In the genomic region with DNA sequence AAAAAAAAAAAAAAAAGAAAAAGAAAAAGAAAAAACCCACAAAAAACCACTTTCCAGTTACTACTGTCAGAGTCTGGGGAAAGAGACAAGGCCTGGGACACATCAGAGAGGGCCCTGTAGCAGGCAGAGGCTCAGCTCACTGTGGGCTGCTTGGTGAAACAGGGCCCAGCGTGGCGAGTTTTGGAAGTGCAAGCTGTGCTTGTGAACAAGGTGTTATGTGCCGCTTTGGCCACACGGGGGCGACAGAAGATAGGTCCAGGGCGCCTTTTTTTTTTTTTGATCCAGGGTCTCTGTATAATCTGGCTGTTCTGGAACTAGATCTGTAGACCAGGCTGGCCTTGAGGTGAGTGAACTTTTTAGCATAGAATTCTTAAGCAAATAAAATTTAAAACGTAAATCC, we compare ENCODE assay signal across 8 mouse cellular contexts. TPM values are rescaled to one million over a fixed set of nuclear protein-coding genes. Genes with fewer than 3 reads are reported as not detected.
DNase-seq lines count a peak whose midpoint lies in the region; ATAC-seq and TF ChIP-seq lines count a peak whose summit lies in the region.
"Had no signal": no experiment of that assay in that cellular context is flagged by ENCODE, and none has a peak within 500 bp of the region (broad histone marks: within the 10 kb centered on the region; RNA-seq: fewer than 3 reads in every experiment).

No protein-coding gene starts in this region.

- no peak for TF ChIP-seq POLR2A in bone marrow, adult 2 months (IDR thresholded peaks at IDR 0.05; ENCODE audit: borderline replicate concordance, control insufficient read depth, low read depth, low read length)
- no peak for TF ChIP-seq POLR2A in embryonic fibroblast, embryonic 13.5 days (IDR thresholded peaks at IDR 0.05; ENCODE audit: low read depth, low read length)
- no peak for TF ChIP-seq POLR2A in small intestine, adult 2 months (IDR thresholded peaks at IDR 0.05; ENCODE audit: low read depth, low read length)

- TF ChIP-seq CTCF in bone marrow, adult 2 months (IDR thresholded peaks at IDR 0.05; ENCODE audit: control insufficient read depth, insufficient read depth, low read length), result peak; percentile 93
- TF ChIP-seq CTCF in embryonic fibroblast, embryonic 13.5 days (IDR thresholded peaks at IDR 0.05; ENCODE audit: borderline replicate concordance, insufficient read depth, low read length), result peak; percentile 69; the same call in 1 of the 2 replicates
- TF ChIP-seq CTCF in left cerebral cortex, adult 2 months (IDR thresholded peaks at IDR 0.05), result peak; percentile 94
- TF ChIP-seq CTCF in small intestine, adult 2 months (IDR thresholded peaks at IDR 0.05; ENCODE audit: extremely low read depth, insufficient read length, insufficient replicate concordance, low read depth, low read length), result peak; percentile 95

- no peak overlapping the region for H3K4me3 ChIP-seq in bone marrow, adult 2 months (replicated peaks; ENCODE audit: control insufficient read depth, low read depth, low read length)
- H3K4me3 ChIP-seq in embryonic fibroblast, embryonic 13.5 days (ENCODE audit: insufficient read depth, low read length), result no peak overlapping the region
- H3K4me3 ChIP-seq in left cerebral cortex, adult 2 months, result no peak overlapping the region
- H3K4me3 ChIP-seq in small intestine, adult 2 months (ENCODE audit: low read depth, low read length), result no peak overlapping the region
- H3K4me3 ChIP-seq: megakaryocyte, embryonic 14.5 days had no signal

- H3K27me3 ChIP-seq in small intestine, adult 2 months (ENCODE audit: control insufficient read depth, insufficient read depth, low read length), result no peaks in the 10 kb centered on the region

- no peaks in the 10 kb centered on the region; the same call in 1 of the 2 replicates for H3K4me1 ChIP-seq in bone marrow, adult 2 months (ENCODE audit: control insufficient read depth, insufficient read depth, low read length)
- H3K4me1 ChIP-seq in embryonic fibroblast, embryonic 13.5 days (ENCODE audit: control insufficient read depth, insufficient read depth, low read length), result no peaks in the 10 kb centered on the region
- no peaks in the 10 kb centered on the region for H3K4me1 ChIP-seq in small intestine, adult 2 months (ENCODE audit: control insufficient read depth, insufficient read depth, insufficient read length, low read length)

- no peak overlapping the region for H3K27ac ChIP-seq in bone marrow, adult 2 months (ENCODE audit: control insufficient read depth, insufficient read depth, low read depth, low read length, poor library complexity)
- H3K27ac ChIP-seq in embryonic fibroblast, embryonic 13.5 days (ENCODE audit: insufficient read depth, low read length), result no peak overlapping the region
- no peak overlapping the region for H3K27ac ChIP-seq in left cerebral cortex, adult 2 months
- H3K27ac ChIP-seq in small intestine, adult 2 months (ENCODE audit: insufficient read depth, low read depth, low read length), result no peak overlapping the region

- 2% methylated on average over 7 of the region's 7 CpGs for WGBS in bone marrow, adult 2 months
- WGBS in small intestine, adult 2 months, result 1% methylated on average over 7 of the region's 7 CpGs

- peaks cover 4% of the 10 kb centered on the region for H3K36me3 ChIP-seq in small intestine, adult 2 months (ENCODE audit: control insufficient read depth, insufficient read depth, low read length)

- peak; percentile 77 for ATAC-seq in megakaryocyte-erythroid progenitor cell, adult 5-6 weeks (replicated peaks; ENCODE audit: low FRiP score, low TSS enrichment, poor library complexity, severe bottlenecking)

- DNase-seq in MEL-GATA-1-ER (ENCODE audit: extremely low read depth, low read depth), result peak; percentile 78
- DNase-seq in heart, postnatal 25 days (ENCODE audit: low spot score), result peak; percentile 68
- peak; percentile 83 to 88 for DNase-seq in left cerebral cortex, adult 2 months (ENCODE audit: extremely low spot score in 1 of 2, low spot score in 2 of 2)

- intact Hi-C loops in heart, postnatal 25 days (cut with DNase I), result loop anchor here (10.0 kb wide), 1 partner anchor 201 kb away; a partner anchor contains a TSS
- intact Hi-C loops in left cerebral cortex, adult 2 months (cut with DNase I), result loop anchor here (10.0 kb wide), 1 partner anchor 201 kb away; a partner anchor contains a TSS

RNA-seq across cellular contexts. Expression of a gene that starts 11.3 kb away (rescaled TPM):
- 1.4 and 1.7 TPM in 2 replicates for polyA plus RNA-seq in bone marrow, adult 2 months (2011; ENCODE audit: insufficient read depth, insufficient read length, low replicate concordance, missing spikeins)
- polyA plus RNA-seq in embryonic fibroblast, embryonic 13.5 days (2011; ENCODE audit: insufficient read length, low read depth, missing spikeins), result 39.1 and 40.4 TPM in 2 replicates
- total RNA-seq in heart, postnatal 25 days (2021), result 1 to 10 TPM; 7.5 to 8.8 TPM
- 10 to 100 TPM; 19.2 to 20.6 TPM for total RNA-seq in left cerebral cortex, adult 2 months (2021)
- 8.0 and 9.1 TPM in 2 replicates for total RNA-seq in megakaryocyte-erythroid progenitor cell, adult 5-6 weeks (2014; fragmentation: Nextera tagmentation)
- 13.0 and 14.7 TPM in 2 replicates for total RNA-seq in megakaryocyte-erythroid progenitor cell, adult 5-6 weeks (2017)
- 10.3 and 20.6 TPM in 2 replicates for polyA plus RNA-seq in small intestine, adult 2 months (2012; rRNA removed)

RNA-seq across cellular contexts. Expression of a gene that starts 19.9 kb away (rescaled TPM):
- 2.2 TPM in 1 of 2 replicates, not detected in the other for polyA plus RNA-seq in bone marrow, adult 2 months (2011; ENCODE audit: insufficient read depth, insufficient read length, low replicate concordance, missing spikeins)
- polyA plus RNA-seq in embryonic fibroblast, embryonic 13.5 days (2011; ENCODE audit: insufficient read length, low read depth, missing spikeins), result not detected in 2 replicates
- total RNA-seq in heart, postnatal 25 days (2021), result under 1 TPM; 0.18 to 0.36 TPM
- total RNA-seq in left cerebral cortex, adult 2 months (2021), result 10 to 100 TPM; 27.3 to 37.9 TPM
- total RNA-seq in megakaryocyte-erythroid progenitor cell, adult 5-6 weeks (2014; fragmentation: Nextera tagmentation), result 0.79 TPM in 1 of 2 replicates, not detected in the other
- not detected in 2 replicates for total RNA-seq in megakaryocyte-erythroid progenitor cell, adult 5-6 weeks (2017)
- 0.75 and 5.9 TPM in 2 replicates for polyA plus RNA-seq in small intestine, adult 2 months (2012; rRNA removed)

RNA-seq across cellular contexts. Expression of a gene that starts 23.2 kb away (rescaled TPM):
- polyA plus RNA-seq in bone marrow, adult 2 months (2011; ENCODE audit: insufficient read depth, insufficient read length, low replicate concordance, missing spikeins), result 53.0 and 82.0 TPM in 2 replicates
- polyA plus RNA-seq in embryonic fibroblast, embryonic 13.5 days (2011; ENCODE audit: insufficient read length, low read depth, missing spikeins), result 83.3 and 99.1 TPM in 2 replicates
- 10 to 100 TPM; 85.2 to 88.9 TPM for total RNA-seq in heart, postnatal 25 days (2021)
- 100 to 1,000 TPM; 139 to 150 TPM for total RNA-seq in left cerebral cortex, adult 2 months (2021)
- 105 and 113 TPM in 2 replicates for total RNA-seq in megakaryocyte-erythroid progenitor cell, adult 5-6 weeks (2014; fragmentation: Nextera tagmentation)
- 80.0 and 93.8 TPM in 2 replicates for total RNA-seq in megakaryocyte-erythroid progenitor cell, adult 5-6 weeks (2017)
- polyA plus RNA-seq in small intestine, adult 2 months (2012; rRNA removed), result 55.1 and 85.7 TPM in 2 replicates

RNA-seq across cellular contexts. Expression of a gene that starts 27.9 kb away (rescaled TPM):
- polyA plus RNA-seq in bone marrow, adult 2 months (2011; ENCODE audit: insufficient read depth, insufficient read length, low replicate concordance, missing spikeins), result 3.0 and 8.6 TPM in 2 replicates
- polyA plus RNA-seq in embryonic fibroblast, embryonic 13.5 days (2011; ENCODE audit: insufficient read length, low read depth, missing spikeins), result 22.9 and 30.1 TPM in 2 replicates
- 10 to 100 TPM; 68.4 to 71.7 TPM for total RNA-seq in heart, postnatal 25 days (2021)
- total RNA-seq in left cerebral cortex, adult 2 months (2021), result 10 to 100 TPM in 1 of 2 experiments, 1 to 10 TPM in 1; 7.9 to 11.1 TPM
- total RNA-seq in megakaryocyte-erythroid progenitor cell, adult 5-6 weeks (2014; fragmentation: Nextera tagmentation), result 1.5 and 3.3 TPM in 2 replicates
- total RNA-seq in megakaryocyte-erythroid progenitor cell, adult 5-6 weeks (2017), result 0.30 and 2.3 TPM in 2 replicates
- polyA plus RNA-seq in small intestine, adult 2 months (2012; rRNA removed), result 74.2 and 136 TPM in 2 replicates

RNA-seq across cellular contexts. Expression of a gene that starts 30.5 kb away (rescaled TPM):
- polyA plus RNA-seq in bone marrow, adult 2 months (2011; ENCODE audit: insufficient read depth, insufficient read length, low replicate concordance, missing spikeins), result 190 and 222 TPM in 2 replicates
- polyA plus RNA-seq in embryonic fibroblast, embryonic 13.5 days (2011; ENCODE audit: insufficient read length, low read depth, missing spikeins), result 182 and 231 TPM in 2 replicates
- total RNA-seq in heart, postnatal 25 days (2021), result 1,000 to 10,000 TPM; 1,983 to 2,045 TPM
- 100 to 1,000 TPM; 373 to 394 TPM for total RNA-seq in left cerebral cortex, adult 2 months (2021)
- total RNA-seq in megakaryocyte-erythroid progenitor cell, adult 5-6 weeks (2014; fragmentation: Nextera tagmentation), result 485 and 702 TPM in 2 replicates
- total RNA-seq in megakaryocyte-erythroid progenitor cell, adult 5-6 weeks (2017), result 241 and 254 TPM in 2 replicates
- polyA plus RNA-seq in small intestine, adult 2 months (2012; rRNA removed), result 2,051 and 2,588 TPM in 2 replicates

Comparison
In these comparisons a context has a peak if more than half of its experiments do, and no peak if none do; other contexts are left out.
1. RNA of a gene that starts 19.9 kb away (total RNA-seq): 27.3 to 37.9 TPM in left cerebral cortex, adult 2 months; 0.18 to 0.36 TPM in heart, postnatal 25 days and 0.79 TPM in megakaryocyte-erythroid progenitor cell, adult 5-6 weeks; every median in the first group is over 10 times any median in the second.
2. Peak in every context shown above with its lines, with median percentiles within 50 percentile points of each other: DNase-seq and CTCF ChIP-seq.